Mouse (Mus musculus) midbrain, embryonic 11.5 days (tissue): ENCODE measurements around the gene Med24. TPM values are rescaled to one million over a fixed set of nuclear protein-coding genes. Genes with fewer than 3 reads are reported as not detected.
"Not testable (repeated sequence)": the region's sequence is repeated elsewhere in the genome, so short reads cannot be mapped to it uniquely, and the experiment has no call there.

ENCODE experiments used
- ATAC-seq: fragments of 200-750 bp; cut with Nextera tagmentation; 2 replicates; pipeline ENCODE4 v1.8.0; 2017; ENCODE audit warnings: moderate TSS enrichment, moderate library complexity; ENCODE audit not compliant: low FRiP score
- DNase-seq: peaks from one replicate; pipeline ENCODE4 v3.0.0; 2015; ENCODE audit warnings: low spot score; ENCODE audit errors: missing footprints
- H3K27ac ChIP-seq: fragments of 300-500 bp; sonication (generic); 2 replicates; pipeline ENCODE4 v1.5.1; 2014; ENCODE audit warnings: low read depth, low read length
- H3K27me3 ChIP-seq: fragments of 300-500 bp; sonication (generic); 2 replicates; pipeline ENCODE4 v1.6.1; 2014; ENCODE audit warnings: mild to moderate bottlenecking, low read length, moderate library complexity, mixed read lengths; ENCODE audit not compliant: control insufficient read depth, insufficient read depth
- H3K36me3 ChIP-seq: fragments of 300-500 bp; sonication (generic); 2 replicates; pipeline ENCODE4 v1.6.1; 2014; ENCODE audit warnings: mild to moderate bottlenecking, low read length, moderate library complexity, mixed read lengths; ENCODE audit not compliant: control insufficient read depth, insufficient read depth
- H3K4me1 ChIP-seq: fragments of 300-500 bp; sonication (generic); 2 replicates; pipeline ENCODE4 v1.6.1; 2014; ENCODE audit warnings: low read length; ENCODE audit not compliant: control insufficient read depth, insufficient read depth
- H3K4me2 ChIP-seq: fragments of 300-500 bp; sonication (generic); 2 replicates; pipeline ENCODE4 v1.6.1; 2014; ENCODE audit warnings: mild to moderate bottlenecking, moderate library complexity
- H3K4me3 ChIP-seq: fragments of 300-500 bp; sonication (generic); 2 replicates; pipeline ENCODE4 v1.5.1; 2014; ENCODE audit warnings: low read depth, low read length
- H3K9ac ChIP-seq: fragments of 300-500 bp; sonication (generic); 2 replicates; pipeline ENCODE4 v1.6.1; 2014; ENCODE audit warnings: low read length
- H3K9me3 ChIP-seq: fragments of 300-500 bp; sonication (generic); 2 replicates; pipeline ENCODE4 v1.6.1; 2016; ENCODE audit warnings: low read length; ENCODE audit not compliant: control insufficient read depth
- WGBS: fragments of 180-500 bp; shearing (Covaris S2); extraction: QIAGEN DNeasy Blood & Tissue Kit; methylation state at CpG from one replicate; pipeline ENCODE4 v1.1.7; 2014; 5-methylcytosine and 5-hydroxymethylcytosine counted together
- polyA plus RNA-seq: library from polyadenylated mRNA; unstranded; fragments of >200 nt; fragmentation: Nextera tagmentation; extraction: Ambion mirVana; gene quantifications from 2 replicates; pipeline ENCODE4 v1.2.1, GENCODE M21; 2014

Gene Med24
- polyA plus RNA-seq, 1 experiment from 2014 or later = 67.1 TPM

DNA sequence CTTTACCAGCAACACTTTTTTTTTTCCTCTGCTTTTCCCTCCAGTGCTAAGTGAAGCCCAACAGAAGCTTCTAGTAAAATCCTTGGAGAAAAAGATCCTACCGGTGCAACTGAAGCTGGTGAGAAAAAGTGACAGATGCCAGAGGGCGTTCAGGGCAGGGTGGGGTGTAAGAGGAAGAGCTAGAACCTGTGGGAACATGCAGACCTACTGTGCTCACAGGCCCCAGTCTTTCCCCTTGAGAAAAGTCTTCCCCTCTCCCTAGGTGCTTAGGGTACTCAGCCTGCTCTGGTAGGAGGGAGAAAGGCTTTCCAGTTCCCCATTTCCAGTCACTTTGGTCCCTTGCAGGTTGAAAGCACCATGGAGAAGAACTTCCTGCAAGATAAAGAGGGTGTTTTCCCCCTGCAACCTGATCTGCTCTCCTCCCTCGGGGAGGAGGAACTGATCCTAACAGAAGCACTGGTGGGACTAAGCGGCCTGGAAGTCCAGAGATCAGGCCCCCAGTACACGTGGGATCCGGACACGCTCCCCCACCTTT is 53.3 kb downstream of the Med24 start:
- no peak overlapping the region for H3K4me3 ChIP-seq
- H3K9me3 ChIP-seq = no peaks in the 10 kb centered on the region
- H3K27me3 ChIP-seq = no peaks in the 10 kb centered on the region
- no peak for ATAC-seq
- H3K36me3 ChIP-seq = no peaks in the 10 kb centered on the region
- 47% methylated on average over 7 of the region's 7 CpGs for WGBS
- no peak overlapping the region for H3K4me2 ChIP-seq
- no peak for DNase-seq
- no peaks in the 10 kb centered on the region for H3K4me1 ChIP-seq
- H3K9ac ChIP-seq = no peak overlapping the region
- no peak overlapping the region for H3K27ac ChIP-seq

DNA sequence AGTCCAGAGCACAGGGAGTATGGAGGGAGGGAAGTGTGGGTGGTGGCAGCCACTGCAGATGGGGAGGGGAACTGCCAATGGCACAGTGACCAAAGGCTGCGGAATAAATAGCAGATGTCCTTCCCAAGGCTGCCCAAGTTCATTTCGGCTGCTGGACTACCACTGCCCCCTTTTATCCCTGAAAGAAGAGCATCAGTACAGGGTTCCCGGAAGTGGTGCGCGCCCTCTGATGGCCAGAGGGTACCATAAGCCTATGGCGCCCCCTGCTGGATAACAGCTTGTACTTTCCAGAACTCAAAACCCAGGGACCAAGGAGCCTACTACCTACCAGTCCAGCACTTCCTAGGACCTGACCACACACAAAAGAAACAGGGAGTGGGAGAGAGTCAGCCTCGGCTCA is 56.1 kb downstream of the Med24 start:
- WGBS = 6% methylated on average over 6 of the region's 7 CpGs
- not testable (repeated sequence) for H3K27ac ChIP-seq, H3K4me3 ChIP-seq, H3K9ac ChIP-seq, H3K4me1 ChIP-seq, H3K9me3 ChIP-seq, H3K36me3 ChIP-seq, H3K27me3 ChIP-seq, H3K4me2 ChIP-seq
- ATAC-seq (peak; percentile 33; the same call in 1 of the 2 replicates), DNase-seq (peak; percentile 90)

DNA sequence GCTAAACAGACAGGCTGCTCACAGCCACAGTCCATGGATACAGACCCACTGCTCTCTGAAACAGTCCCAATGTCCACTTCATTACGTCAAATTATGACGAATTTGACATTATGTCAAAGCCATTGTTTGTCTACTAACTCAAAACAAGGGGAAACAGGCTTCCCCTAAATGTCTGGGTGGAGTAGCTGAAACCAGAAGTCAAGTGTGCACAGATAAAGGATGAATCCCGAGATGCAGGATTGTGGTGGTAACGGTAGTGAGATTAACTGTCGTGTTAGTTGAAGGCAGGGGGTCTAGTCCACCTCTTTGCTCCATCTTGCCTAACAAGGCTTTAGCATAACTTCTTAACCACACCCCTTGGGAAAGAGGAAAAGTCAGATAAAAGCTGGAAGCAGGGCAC is 56.8 kb downstream of the Med24 start:
- Histone ChIP-seq H3K36me3 (no peaks in the 10 kb centered on the region), H3K9me3 (no peaks in the 10 kb centered on the region), H3K4me1 (no peaks in the 10 kb centered on the region), H3K27ac (no peak overlapping the region), H3K9ac (no peak overlapping the region), H3K27me3 (no peaks in the 10 kb centered on the region), H3K4me3 (no peak overlapping the region), H3K4me2 (no peak overlapping the region)
- ATAC-seq (no peak), DNase-seq (no peak)
- 92% methylated on average over 5 of the region's 5 CpGs for WGBS

DNA sequence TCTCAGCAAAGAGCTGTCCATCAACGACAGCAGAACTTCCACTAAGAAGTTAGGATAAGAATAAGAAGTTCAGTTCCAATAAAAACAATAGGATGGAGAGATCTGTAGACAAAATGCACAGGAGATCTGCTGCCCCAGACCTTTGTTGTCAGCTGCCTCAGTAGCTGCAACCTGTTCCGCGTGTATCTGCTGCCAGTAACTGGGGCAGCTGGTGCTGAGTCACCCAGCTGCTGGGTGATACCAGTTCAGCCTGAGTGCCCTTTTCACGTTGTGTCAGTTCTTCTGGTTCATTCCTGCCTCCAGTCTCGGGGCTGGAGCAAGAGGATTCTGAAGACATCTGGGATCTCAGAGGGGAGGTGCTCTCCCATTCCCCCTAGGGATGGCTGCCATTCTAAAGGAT is 57.4 kb downstream of the Med24 start:
- 60% methylated on average over 5 of the region's 5 CpGs for WGBS
- no peak for ATAC-seq

DNA sequence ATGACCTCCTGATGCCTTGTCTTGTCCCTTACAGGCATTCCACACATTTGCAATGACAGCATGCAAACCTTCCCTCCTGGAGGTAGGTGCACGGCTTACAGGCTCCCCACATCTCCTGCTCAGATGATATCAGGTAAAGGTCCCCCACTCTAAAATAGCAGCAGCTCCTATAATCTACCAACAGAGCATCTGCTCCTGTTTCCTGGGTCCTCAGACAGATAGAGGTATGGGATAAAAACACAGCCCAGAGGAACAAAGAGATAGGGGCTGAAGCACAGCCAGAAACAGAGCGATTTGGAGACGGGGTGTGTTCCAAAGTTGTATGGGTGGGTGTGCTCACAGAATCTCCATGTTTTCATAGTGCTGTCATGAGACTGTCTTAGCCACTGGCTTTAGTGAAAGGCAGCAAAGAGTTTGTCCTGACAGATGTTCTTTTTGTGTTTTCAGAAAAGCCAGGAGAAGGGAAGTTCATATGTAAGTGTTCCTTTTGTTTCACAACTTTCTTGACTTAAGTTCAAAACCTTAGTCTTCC is 57.9 kb downstream of the Med24 start:
- Histone ChIP-seq H3K4me3 (no peak overlapping the region), H3K27me3 (no peaks in the 10 kb centered on the region), H3K9me3 (no peaks in the 10 kb centered on the region), H3K4me1 (no peaks in the 10 kb centered on the region), H3K4me2 (no peak overlapping the region), H3K36me3 (no peaks in the 10 kb centered on the region), H3K9ac (no peak overlapping the region), H3K27ac (no peak overlapping the region)
- WGBS = 72% methylated on average over 3 of the region's 3 CpGs
- no peak for DNase-seq
- ATAC-seq = no peak

More for the DNA sequence above, 57.4 kb downstream of the Med24 start:
- H3K9me3 ChIP-seq = no peaks in the 10 kb centered on the region
- no peak overlapping the region for H3K9ac ChIP-seq
- no peaks in the 10 kb centered on the region for H3K27me3 ChIP-seq
- H3K4me2 ChIP-seq = no peak overlapping the region
- DNase-seq = no peak
- no peak overlapping the region for H3K27ac ChIP-seq
- H3K4me3 ChIP-seq = no peak overlapping the region
- H3K4me1 ChIP-seq = no peaks in the 10 kb centered on the region
- H3K36me3 ChIP-seq = no peaks in the 10 kb centered on the region

DNA sequence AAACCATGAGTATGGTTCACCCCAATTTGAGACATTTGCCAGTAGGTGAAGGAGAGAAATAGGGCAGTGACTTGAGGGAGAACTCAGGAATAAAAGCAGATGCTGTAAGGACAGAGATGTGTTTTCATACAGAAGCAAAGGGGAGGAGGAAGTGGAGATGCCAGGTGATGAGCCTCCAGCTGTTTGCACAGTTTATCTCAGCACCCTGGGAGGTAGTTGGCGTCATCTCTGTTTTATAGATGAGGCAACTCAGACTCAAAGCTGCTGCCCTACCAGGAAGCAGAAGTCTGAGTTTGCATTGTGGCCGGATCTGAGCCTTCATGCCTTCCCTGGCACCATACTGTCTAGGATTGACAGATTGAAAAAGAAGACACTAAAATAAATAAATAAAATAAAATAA is 60.3 kb downstream of the Med24 start:
- ATAC-seq = no peak
- Histone ChIP-seq H3K27me3 (no peaks in the 10 kb centered on the region), H3K9ac (no peak overlapping the region), H3K9me3 (no peaks in the 10 kb centered on the region), H3K36me3 (no peaks in the 10 kb centered on the region), H3K4me3 (no peak overlapping the region), H3K4me2 (no peak overlapping the region), H3K27ac (no peak overlapping the region), H3K4me1 (no peaks in the 10 kb centered on the region)
- peak; percentile 19 for DNase-seq
- 75% methylated on average over 2 of the region's 2 CpGs for WGBS

DNA sequence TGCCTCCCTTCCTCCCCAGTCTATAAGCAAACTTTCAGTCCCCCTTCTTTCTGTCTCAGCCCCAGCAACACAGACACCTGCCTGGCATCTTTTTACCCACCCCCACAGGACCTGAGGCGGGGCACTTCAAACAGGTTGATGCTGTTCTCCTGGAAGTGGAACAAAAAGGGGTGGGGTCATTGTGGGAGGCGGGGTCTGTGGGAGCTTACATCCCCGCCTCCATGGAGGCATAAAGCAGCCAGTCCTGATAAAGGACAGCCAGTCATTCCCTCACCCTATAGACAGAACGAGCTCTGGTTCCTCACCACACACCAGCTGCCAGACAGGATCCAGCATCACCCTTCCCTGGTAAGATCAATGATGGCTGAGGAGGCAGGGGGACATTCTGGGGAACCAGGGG is 65.1 kb downstream of the Med24 start, which contains the start of gene Gsdma:
Gene Gsdma (plus strand): TSS at position 261 of the 400 bp plus-strand sequence.
- H3K4me1 ChIP-seq = no peaks in the 10 kb centered on the region
- DNase-seq = no peak
- H3K9me3 ChIP-seq = no peaks in the 10 kb centered on the region
- no peak within 1 kb of the TSS for H3K4me2 ChIP-seq
- ATAC-seq = no peak
- H3K9ac ChIP-seq = no peak within 1 kb of the TSS
- H3K27ac ChIP-seq = no peak within 1 kb of the TSS
- no peaks in the 10 kb centered on the region for H3K27me3 ChIP-seq
- H3K4me3 ChIP-seq = no peak within 1 kb of the TSS
- 22% methylated on average over 4 of the region's 4 CpGs for WGBS
- no peaks in the 10 kb centered on the region for H3K36me3 ChIP-seq

DNA sequence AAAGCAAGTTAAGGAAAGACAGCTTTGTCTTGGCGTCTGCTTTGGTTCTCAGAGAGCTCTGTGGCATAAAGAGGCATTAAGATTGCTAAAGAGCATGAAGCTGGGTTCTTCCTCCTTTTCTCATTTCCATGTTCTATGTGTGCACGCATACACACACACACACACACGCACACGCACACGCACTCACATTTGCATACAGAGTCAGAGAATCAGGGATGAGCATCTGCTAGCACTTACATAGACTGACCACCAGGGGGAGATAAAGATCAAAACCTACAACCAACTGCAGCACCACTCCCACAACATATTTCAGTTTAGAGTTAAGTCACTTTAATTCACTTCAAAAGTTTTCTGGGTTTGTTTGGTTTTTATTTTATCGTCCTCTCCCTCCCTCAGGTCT is 68.7 kb downstream of the Med24 start:
- Histone ChIP-seq H3K27me3 (no peaks in the 10 kb centered on the region), H3K4me2 (peak overlapping the region; percentile 15; the same call in 1 of the 2 replicates), H3K4me3 (no peak overlapping the region), H3K9me3 (no peaks in the 10 kb centered on the region), H3K4me1 (no peaks in the 10 kb centered on the region), H3K36me3 (no peaks in the 10 kb centered on the region), H3K27ac (no peak overlapping the region), H3K9ac (no peak overlapping the region)
- DNase-seq (peak; percentile 96), ATAC-seq (peak; percentile 52; the same call in 1 of the 2 replicates)
- WGBS = 8% methylated on average over 6 of the region's 6 CpGs

DNA sequence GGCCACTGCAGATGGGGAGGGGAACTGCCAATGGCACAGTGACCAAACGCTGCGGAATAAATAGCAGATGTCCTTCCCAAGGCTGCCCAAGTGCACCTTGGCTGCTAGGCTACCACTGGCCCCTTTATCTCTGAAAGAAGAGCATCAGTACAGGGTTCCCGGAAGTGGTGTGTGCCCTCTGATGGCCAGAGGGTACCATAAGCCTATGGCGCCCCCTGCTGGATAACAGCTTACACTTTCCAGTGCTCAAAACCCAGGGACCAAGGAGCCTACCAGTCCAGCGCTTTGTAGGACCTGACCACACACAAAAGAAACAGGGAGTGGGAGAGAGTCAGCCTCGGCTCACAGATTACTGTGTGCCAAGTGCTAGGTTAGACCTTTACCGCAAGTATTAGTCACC is 74.2 kb downstream of the Med24 start:
- not testable (repeated sequence) for H3K36me3 ChIP-seq, H3K4me3 ChIP-seq, H3K9ac ChIP-seq, H3K27me3 ChIP-seq, H3K4me2 ChIP-seq, H3K27ac ChIP-seq, H3K4me1 ChIP-seq, ATAC-seq, H3K9me3 ChIP-seq
- peak; percentile 87 for DNase-seq
- WGBS = 7% methylated on average over 7 of the region's 7 CpGs
